Mouse (Mus musculus) embryonic facial prominence, embryonic 12.5 days (tissue): Measurements from ENCODE around the gene Stk11. TPM values are rescaled to one million over a fixed set of nuclear protein-coding genes. Genes with fewer than 3 reads are reported as not detected.

ENCODE experiments used
- ATAC-seq: fragments of 200-750 bp; cut with Nextera tagmentation; 2 replicates; pipeline ENCODE4 v1.8.0; 2017; ENCODE audit not compliant: insufficient number of reproducible peaks, insufficient read depth, low FRiP score, low TSS enrichment
- H3K27ac ChIP-seq: fragments of 300-500 bp; sonication (generic); 2 replicates; pipeline ENCODE4 v1.5.1; 2016; ENCODE audit warnings: mild to moderate bottlenecking
- H3K27me3 ChIP-seq: fragments of 300-500 bp; sonication (generic); 2 replicates; pipeline ENCODE4 v1.6.1; 2016; ENCODE audit warnings: mild to moderate bottlenecking, moderate library complexity
- H3K36me3 ChIP-seq: fragments of 300-500 bp; sonication (generic); 2 replicates; pipeline ENCODE4 v1.6.1; 2016; ENCODE audit warnings: mild to moderate bottlenecking
- H3K4me1 ChIP-seq: fragments of 300-500 bp; sonication (generic); 2 replicates; pipeline ENCODE4 v1.6.1; 2016
- H3K4me2 ChIP-seq: fragments of 300-500 bp; sonication (generic); replicated peaks from 2 replicates; pipeline ENCODE4 v1.6.1; 2016; ENCODE audit warnings: mild to moderate bottlenecking, moderate library complexity
- H3K4me3 ChIP-seq: fragments of 300-500 bp; sonication (generic); 2 replicates; pipeline ENCODE4 v1.5.1; 2016; ENCODE audit warnings: mild to moderate bottlenecking
- H3K9ac ChIP-seq: fragments of 300-500 bp; sonication (generic); 2 replicates; pipeline ENCODE4 v1.6.1; 2016; ENCODE audit warnings: mild to moderate bottlenecking, moderate library complexity
- H3K9me3 ChIP-seq: fragments of 300-500 bp; sonication (generic); 2 replicates; pipeline ENCODE4 v1.6.1; 2016; ENCODE audit warnings: mild to moderate bottlenecking, moderate library complexity
- WGBS: fragments of 180-500 bp; shearing (Covaris S2); methylation state at CpG from one replicate; pipeline ENCODE4 v1.1.7; 2016; 5-methylcytosine and 5-hydroxymethylcytosine counted together
- polyA plus RNA-seq: library from polyadenylated mRNA; unstranded; fragments of >200 nt; fragmentation: Nextera tagmentation; extraction: Ambion mirVana; gene quantifications from 2 replicates; pipeline ENCODE4 v1.2.1, GENCODE M21; 2016

The Stk11 gene
- polyA plus RNA-seq, 1 experiment from 2014 or later, result 17.2 TPM

DNA sequence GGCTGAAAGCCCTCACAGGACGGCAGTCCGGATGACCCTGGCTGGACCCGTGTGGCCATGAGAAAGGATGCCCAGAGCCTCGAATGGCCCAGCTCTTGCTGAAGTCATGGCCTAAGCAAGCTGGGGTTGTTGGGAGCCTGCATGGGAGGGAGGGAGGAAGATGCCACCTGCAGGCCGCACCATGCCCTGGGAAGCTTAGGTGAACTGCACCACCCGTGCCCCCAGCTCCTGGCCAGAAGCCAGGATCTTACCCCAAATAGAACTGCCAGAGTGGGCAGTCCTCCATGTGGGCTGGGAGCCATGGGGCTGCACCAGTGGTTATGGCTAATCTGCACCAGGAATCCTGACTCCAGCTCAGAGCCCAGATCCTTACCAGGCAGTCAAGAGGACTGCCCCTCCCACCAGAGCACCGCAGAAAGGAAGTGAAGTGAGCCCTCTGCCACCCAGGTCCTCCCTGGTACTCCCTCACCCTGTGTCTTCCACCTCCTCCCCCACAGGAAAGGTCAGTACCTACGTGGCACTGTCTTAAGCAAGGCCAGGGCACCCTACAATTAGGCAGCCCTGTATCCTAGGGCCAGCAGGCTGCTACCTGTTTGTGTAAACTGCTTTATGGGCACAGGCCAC lies 17.7 kb downstream of the Stk11 start:
- Histone ChIP-seq H3K27ac (0 out of 2 replicates have a peak overlapping the region, but pooled peaks have one; percentile 30), H3K4me2 (no peak overlapping the region), H3K27me3 (peaks cover 38% of the 10 kb centered on the region), H3K9ac (no peak overlapping the region), H3K4me3 (no peak overlapping the region), H3K36me3 (peaks cover 62% of the 10 kb centered on the region), H3K4me1 (peaks cover 37% of the 10 kb centered on the region), H3K9me3 (no peaks in the 10 kb centered on the region)
- WGBS, result 73% methylated on average over 8 of the region's 8 CpGs
- no peak for ATAC-seq

DNA sequence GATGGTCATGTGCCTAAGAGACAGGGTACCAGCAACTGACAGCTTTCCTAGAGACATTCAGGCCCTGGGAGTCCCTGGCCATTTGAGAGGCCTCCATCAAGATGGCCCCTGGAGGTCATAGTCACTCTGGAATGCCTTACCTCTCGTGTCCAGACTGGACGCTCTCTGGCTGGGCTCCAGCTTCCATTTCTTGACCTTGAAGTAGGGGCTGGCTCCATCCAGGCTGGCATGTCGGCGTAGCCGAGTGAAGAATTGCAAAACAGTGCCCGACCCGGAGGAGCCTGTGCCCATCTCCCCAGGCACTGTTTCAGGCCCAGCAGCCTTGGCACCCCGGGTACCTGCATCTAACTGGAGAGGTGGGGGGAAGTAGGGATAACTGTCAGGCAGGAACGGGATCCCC lies 18.8 kb downstream of the Stk11 start:
- H3K9ac ChIP-seq, result no peak overlapping the region
- H3K9me3 ChIP-seq, result no peaks in the 10 kb centered on the region
- peaks cover 41% of the 10 kb centered on the region for H3K4me1 ChIP-seq
- no peak overlapping the region for H3K27ac ChIP-seq
- H3K4me2 ChIP-seq, result no peak overlapping the region
- WGBS, result 87% methylated on average over 9 of the region's 9 CpGs
- H3K36me3 ChIP-seq, result peaks cover 51% of the 10 kb centered on the region
- H3K27me3 ChIP-seq, result peaks cover 41% of the 10 kb centered on the region
- H3K4me3 ChIP-seq, result no peak overlapping the region
- no peak for ATAC-seq

DNA sequence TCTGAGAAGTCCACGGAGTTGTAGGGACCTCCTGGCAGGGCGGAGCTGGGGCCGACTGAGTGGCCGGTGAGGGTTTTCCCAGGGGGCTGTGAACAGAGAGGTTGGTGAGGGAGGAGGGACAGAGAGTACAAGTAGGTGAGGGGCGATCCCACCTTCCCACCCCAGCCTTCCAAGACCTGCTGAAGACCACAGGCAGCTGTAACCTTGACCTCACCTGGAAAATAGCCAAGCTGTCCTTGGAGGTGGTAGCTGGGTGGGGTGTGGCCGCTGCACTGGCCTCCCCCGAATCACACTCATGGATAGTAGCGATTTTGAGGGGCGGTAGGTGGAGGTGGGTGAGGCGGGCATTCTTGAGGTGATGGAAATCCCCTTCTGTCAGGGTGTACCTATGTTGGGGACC lies 19.6 kb downstream of the Stk11 start:
- Histone ChIP-seq H3K36me3 (peaks cover 44% of the 10 kb centered on the region), H3K4me3 (no peak overlapping the region), H3K4me1 (peaks cover 41% of the 10 kb centered on the region), H3K27ac (no peak overlapping the region), H3K27me3 (peaks cover 41% of the 10 kb centered on the region), H3K9me3 (no peaks in the 10 kb centered on the region), H3K9ac (no peak overlapping the region), H3K4me2 (no peak overlapping the region)
- WGBS, result 87% methylated on average over 10 of the region's 10 CpGs
- no peak for ATAC-seq

DNA sequence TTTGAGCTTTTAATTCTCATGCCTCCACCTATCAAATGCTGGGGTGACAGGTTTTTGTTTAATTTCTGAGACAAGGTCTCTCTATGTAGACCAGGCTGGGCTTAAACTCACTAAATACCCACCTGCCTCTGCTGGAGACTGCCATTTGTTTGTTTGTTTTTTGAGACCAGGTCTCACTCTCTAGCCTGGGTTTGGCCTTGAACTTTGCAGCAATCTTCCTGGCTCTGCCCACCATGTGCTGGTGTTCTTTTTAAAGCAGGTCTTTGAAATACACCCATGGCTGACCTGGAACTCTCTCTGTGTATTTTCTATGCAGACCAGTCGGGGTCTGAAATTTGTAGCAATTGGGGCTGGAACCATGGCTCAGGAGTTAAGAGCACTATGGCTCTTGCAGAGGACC lies 20.0 kb downstream of the Stk11 start:
- peaks cover 41% of the 10 kb centered on the region for H3K4me1 ChIP-seq
- no peak for ATAC-seq
- 83% methylated on average over 1 of the region's 1 CpGs for WGBS
- H3K27me3 ChIP-seq, result peaks cover 41% of the 10 kb centered on the region
- no peak overlapping the region for H3K9ac ChIP-seq
- H3K4me2 ChIP-seq, result no peak overlapping the region
- H3K4me3 ChIP-seq, result no peak overlapping the region
- H3K9me3 ChIP-seq, result no peaks in the 10 kb centered on the region
- peaks cover 39% of the 10 kb centered on the region for H3K36me3 ChIP-seq
- H3K27ac ChIP-seq, result no peak overlapping the region

DNA sequence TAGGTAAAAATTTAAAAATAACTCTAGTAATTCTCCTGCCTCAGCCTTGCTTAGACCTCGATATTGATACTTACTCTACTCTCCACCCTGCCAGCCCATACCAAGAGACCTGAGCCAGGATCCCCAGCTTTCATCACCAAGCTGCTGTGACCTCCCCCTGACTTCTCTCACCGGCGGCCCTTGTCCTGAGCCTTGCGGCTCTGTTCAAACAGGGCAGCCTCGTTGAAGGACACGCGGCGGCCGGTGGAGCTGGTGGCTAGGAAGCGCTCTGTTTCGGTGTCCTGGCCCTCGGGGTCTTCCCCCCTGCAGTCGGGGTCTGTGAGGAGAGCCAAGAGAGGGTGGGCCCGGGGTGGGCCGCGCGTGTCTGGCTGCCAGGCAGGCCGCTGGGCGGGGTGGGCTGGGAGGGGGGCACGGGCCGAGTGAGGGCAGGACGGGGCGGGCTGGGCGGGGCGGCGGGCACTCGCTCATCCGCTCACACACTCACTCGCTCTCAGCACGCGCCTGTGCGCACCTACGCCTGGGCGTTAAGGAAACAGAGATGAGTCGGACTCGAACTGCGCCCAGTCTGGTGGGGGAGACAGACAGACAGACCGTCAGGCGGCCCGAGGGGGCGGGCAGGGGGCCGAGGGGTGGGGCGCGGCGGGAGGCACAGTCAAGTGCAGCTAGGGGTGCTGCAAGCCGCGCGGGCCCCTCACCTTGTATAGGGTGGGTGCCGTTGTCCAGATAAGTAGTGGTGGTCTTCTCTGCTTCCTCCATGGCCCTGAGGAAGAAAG lies 20.8 kb downstream of the Stk11 start:
- no peak overlapping the region for H3K27ac ChIP-seq
- 12% methylated on average over 45 of the region's 49 CpGs for WGBS

DNA sequence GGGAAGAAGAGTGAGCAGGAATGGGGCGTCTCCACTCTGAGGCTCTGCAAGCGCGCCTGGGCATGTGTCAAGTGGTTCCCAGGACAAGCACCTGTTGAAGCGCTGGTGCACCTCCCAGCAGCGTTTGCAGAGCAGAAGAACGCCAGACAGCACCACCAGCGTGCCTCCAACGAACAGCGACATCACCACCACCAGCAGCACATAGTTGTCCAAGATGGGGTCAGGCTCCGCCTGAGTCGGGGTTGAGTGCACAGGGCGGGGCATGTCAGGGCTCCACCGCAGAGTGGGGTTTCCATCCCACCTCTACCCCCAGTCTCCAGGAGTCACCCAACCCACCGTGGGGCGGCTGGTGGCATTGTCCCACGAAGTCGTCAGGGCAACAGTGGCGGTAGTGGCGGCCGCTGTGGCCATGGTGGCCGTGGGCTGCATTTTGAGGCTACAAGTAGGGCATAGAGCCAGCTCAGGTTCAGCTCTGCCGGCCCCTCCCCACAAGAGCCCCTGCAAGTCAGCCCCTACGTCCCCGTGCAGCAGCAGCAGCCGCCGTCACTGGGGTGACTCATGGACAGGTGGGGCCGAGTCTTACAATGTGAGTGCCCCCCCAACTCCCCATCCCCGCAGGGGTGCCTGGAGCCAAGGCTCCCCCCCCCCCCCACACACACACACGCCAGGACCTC lies 21.5 kb downstream of the Stk11 start:
- H3K4me3 ChIP-seq, result peak overlapping the region; percentile 81
- no peak for ATAC-seq
- H3K4me1 ChIP-seq, result peaks cover 33% of the 10 kb centered on the region
- H3K27me3 ChIP-seq, result peaks cover 41% of the 10 kb centered on the region
- 6% methylated on average over 29 of the region's 29 CpGs for WGBS
- H3K9me3 ChIP-seq, result no peaks in the 10 kb centered on the region
- H3K4me2 ChIP-seq, result peak overlapping the region; percentile 96
- peaks cover 26% of the 10 kb centered on the region for H3K36me3 ChIP-seq
- peak overlapping the region; percentile 45 for H3K9ac ChIP-seq
- H3K27ac ChIP-seq, result peak overlapping the region; percentile 50

More for the DNA sequence above, 20.8 kb downstream of the Stk11 start:
- peaks cover 32% of the 10 kb centered on the region for H3K36me3 ChIP-seq
- H3K27me3 ChIP-seq, result peaks cover 41% of the 10 kb centered on the region
- no peak for ATAC-seq
- no peaks in the 10 kb centered on the region for H3K9me3 ChIP-seq
- H3K9ac ChIP-seq, result peak overlapping the region; percentile 45; the same call in 1 of the 2 replicates
- H3K4me3 ChIP-seq, result peak overlapping the region; percentile 81
- H3K4me2 ChIP-seq, result peak overlapping the region; percentile 96
- H3K4me1 ChIP-seq, result peaks cover 40% of the 10 kb centered on the region

DNA sequence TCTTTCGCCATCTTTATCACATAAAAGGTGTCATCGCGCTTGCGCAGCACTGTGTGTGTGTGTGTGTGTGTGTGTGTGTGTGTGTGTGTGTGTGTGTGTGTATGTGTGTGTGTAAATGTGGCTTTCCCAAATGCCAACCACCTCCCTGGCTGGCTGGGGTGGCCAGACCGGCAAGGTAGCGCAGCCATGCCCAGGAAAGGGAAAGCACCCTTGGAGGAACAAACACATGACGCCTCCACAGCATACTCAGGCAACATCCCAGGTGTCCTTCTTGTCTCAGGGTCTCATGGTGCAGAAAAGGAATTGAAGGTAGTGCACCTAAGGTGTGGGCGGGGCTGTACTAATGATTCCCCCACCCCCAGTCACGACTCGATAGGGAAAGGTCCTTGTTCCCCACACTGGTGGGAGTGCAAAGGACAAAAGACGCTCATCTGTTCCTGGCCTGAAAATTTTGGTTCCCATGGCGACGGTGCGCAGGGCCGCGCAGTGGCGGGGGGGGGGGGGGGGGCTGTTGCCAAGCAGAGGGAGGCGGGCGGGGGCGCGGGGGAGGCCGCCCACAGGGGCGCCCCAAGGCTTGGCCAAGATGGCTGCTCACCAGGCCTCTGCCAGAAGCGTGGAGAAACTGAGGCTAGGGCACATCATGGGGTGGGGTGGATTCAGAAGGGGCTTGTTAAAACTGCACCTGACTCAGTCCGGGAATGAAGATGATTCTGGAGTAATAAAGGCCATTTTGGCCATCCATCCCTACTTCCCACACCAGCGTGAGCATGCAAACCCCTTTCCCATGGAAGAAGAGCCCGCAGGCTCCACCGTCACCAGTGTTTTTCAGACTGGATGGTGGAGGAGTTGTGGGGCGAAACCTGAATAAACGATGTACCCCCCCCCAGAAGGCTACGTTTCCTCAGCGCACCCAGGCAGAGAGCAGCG lies 22.3 kb downstream of the Stk11 start:
- H3K36me3 ChIP-seq, result peaks cover 18% of the 10 kb centered on the region
- WGBS, result 5% methylated on average over 30 of the region's 33 CpGs
- no peak for ATAC-seq
- peak overlapping the region; percentile 96 for H3K4me2 ChIP-seq
- peaks cover 41% of the 10 kb centered on the region for H3K27me3 ChIP-seq
- H3K4me1 ChIP-seq, result peaks cover 35% of the 10 kb centered on the region
- H3K9ac ChIP-seq, result peak overlapping the region; percentile 94
- peak overlapping the region; percentile 81 for H3K4me3 ChIP-seq
- peak overlapping the region; percentile 77 for H3K27ac ChIP-seq
- H3K9me3 ChIP-seq, result no peaks in the 10 kb centered on the region

DNA sequence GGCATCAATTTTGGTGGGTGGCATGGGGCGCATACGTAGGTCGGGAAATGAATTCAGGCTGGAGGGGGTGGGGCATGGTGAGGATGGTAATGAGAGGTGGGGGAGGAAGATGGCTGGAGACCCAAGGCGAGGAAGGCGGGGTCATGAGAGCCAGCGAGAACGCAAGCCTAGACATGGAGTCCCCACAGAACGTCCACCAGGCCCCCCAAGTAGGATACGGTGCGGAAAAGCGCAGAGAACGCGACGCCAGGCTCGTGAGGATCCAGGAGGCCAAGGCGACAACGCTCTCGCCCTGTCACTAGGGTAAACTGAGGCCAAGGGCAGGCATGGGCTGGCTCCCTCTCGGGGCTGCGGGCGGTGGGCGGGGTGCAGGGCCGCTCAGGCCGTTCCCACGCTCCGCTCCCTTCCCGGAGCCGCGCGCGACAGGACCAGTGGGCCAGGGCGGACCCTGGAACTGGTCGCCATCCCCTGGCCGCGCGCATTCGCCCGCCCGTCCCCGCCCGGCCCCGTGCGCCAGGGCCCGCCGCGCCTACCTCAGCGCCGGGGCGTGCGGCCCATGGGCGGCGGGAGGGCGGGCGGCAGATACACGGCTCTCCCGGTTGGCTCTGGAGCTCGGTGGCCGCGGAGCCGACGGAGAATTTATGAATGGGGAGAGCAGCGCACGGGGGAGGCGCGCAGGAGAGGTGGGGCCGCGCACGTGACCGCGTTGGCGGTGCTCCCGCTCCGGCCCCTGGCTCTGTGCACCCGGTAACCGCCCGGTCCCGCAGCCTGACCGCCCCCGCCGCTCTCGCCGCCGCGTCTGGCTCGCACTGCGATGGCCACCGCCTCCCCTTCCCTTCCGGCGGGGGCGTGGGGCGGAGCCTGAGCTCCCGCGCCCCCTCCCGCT lies 23.2 kb downstream of the Stk11 start, which contains the start of gene Atp5d:
Gene Atp5d, plus strand, starts transcription at position 80 of the 886 bp plus-strand sequence.
- Histone ChIP-seq H3K36me3 (peaks cover 15% of the 10 kb centered on the region), H3K27me3 (peaks cover 41% of the 10 kb centered on the region), H3K9me3 (no peaks in the 10 kb centered on the region), H3K9ac (peak within 1 kb of the TSS; percentile 94), H3K4me3 (peak within 1 kb of the TSS; percentile 81), H3K4me2 (peak within 1 kb of the TSS; percentile 96), H3K27ac (peak within 1 kb of the TSS; percentile 77), H3K4me1 (peaks cover 37% of the 10 kb centered on the region)
- ATAC-seq, result no peak
- under 1% methylated on average over 85 of the region's 94 CpGs for WGBS

DNA sequence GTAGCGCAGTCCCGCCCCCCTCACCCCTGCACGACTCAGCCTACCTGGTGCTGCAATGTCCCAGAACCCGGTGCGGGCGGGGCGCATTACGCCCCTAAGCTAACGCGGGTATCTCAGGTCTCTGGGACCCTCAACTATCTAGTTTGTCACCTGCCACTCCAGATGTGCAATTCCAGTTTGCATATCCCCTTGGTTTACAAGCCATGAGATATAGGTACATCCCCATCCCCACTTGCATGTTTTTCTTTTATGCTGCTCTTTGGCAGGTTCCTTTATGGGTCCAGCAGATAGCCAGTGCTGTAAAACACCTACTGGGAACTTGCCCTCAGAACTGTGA lies 23.8 kb downstream of the Stk11 start:
- peak overlapping the region; percentile 96 for H3K4me2 ChIP-seq
- WGBS, result under 1% methylated on average over 10 of the region's 10 CpGs
- peaks cover 41% of the 10 kb centered on the region for H3K27me3 ChIP-seq
- H3K27ac ChIP-seq, result peak overlapping the region; percentile 77; the same call in 1 of the 2 replicates
- peaks cover 15% of the 10 kb centered on the region for H3K36me3 ChIP-seq
- H3K9me3 ChIP-seq, result no peaks in the 10 kb centered on the region
- H3K4me3 ChIP-seq, result peak overlapping the region; percentile 81
- peak overlapping the region; percentile 94 for H3K9ac ChIP-seq
- H3K4me1 ChIP-seq, result peaks cover 37% of the 10 kb centered on the region
- ATAC-seq, result no peak

DNA sequence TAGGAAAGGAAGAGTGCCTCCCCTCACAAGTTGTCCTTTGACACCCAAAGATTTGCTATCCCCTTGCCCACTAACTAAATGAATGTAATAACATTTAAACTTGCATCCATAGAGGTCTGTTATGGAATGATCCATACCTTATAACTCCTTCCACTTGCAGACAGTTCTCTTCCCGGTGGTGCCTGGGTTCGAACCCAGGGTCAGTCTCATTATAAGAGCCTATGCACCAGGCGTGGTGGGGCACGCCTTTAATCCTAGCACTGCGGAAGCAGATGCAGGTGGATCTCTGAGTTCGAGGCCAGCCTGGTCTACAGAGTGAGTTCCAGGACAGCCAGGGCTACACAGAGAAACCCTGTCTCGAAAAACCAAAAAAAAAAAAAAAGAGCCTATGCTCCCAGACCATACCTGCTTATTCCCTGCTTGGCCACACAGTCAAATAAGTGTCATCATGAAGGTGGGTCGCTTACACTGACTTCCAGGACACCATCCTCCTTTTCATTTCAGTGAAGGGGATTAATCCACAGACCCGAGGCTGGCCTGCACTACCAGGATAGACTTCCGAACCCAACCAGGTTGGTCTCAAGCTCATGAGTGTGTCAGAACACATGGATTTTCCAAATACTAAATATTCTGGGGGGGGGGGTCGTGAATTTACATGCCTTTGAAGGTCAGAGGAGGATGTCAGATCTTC lies 24.5 kb downstream of the Stk11 start:
- Histone ChIP-seq H3K9ac (no peak overlapping the region), H3K4me3 (no peak overlapping the region), H3K9me3 (no peaks in the 10 kb centered on the region), H3K27me3 (peaks cover 35% of the 10 kb centered on the region), H3K27ac (no peak overlapping the region), H3K36me3 (peaks cover 18% of the 10 kb centered on the region), H3K4me1 (peaks cover 37% of the 10 kb centered on the region), H3K4me2 (peak overlapping the region; percentile 92; the same call in 1 of the 2 replicates)
- no peak for ATAC-seq
- 72% methylated on average over 11 of the region's 11 CpGs for WGBS
